Mouse (Mus musculus) ovary, adult 18-20 months (tissue): ENCODE measurements around the gene Zfp318.

ENCODE experiments used
- DNase-seq: peaks from one replicate; pipeline ENCODE4 v3.0.0; 2022; ENCODE audit warnings: low spot score, mixed read lengths

Gene Zfp318

GRCm38 (mm10) chr17:46452683-46453082 lies 69.2 kb downstream of the Zfp318 start:
- DNase-seq, result no peak

DNA sequence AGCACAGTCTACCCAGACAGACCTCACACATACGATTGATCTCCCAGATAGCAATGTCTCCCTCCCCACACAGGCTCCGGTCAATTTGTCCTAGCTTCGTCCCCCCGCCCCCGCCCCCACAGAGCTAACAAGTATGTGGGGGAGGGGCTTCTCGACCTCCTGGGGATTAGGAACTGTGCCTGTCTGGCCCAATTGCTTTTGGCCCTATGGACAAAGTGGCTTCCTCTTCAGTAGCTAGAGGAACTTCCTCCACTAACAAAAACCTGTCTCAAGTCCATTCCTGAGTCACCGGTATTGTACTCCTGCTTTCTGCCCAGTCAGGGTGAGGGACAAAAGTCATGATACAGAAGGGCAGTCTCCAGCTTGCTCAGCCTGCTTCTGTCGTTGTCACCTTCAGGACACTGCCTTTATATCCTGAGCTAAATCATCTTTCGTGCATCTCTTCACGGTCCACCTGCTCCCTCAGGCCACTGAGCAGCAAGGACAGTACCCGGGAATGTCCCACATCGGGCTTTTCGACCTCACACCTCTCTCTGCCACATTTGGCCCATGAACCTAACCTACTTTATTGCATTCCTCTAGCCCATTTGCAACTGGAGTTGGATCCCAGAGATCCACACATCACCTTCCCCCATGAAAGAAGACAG lies 69.9 kb downstream of the Zfp318 start:
- no peak for DNase-seq

DNA sequence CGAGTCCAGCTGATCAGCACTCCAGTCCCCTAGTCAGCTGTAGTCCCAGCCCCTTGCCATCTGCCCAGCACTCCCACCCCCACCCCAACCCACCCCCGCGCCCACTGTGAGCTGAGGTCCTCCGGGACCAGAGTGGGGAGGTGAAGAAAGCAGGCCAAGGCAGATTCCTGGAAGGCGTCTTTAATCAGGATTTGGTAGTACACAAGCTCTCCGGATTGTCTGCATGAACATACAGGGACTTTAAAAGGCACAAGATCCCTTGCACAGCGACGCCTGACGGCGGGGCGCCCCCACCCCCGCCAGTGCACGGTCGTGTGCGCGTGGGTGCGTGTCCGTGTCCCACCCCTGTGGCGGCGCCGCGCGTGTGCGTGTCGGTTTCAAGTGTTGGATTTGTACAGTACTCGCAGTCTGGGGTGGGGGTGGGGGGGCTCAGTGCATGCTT lies 70.5 kb downstream of the Zfp318 start:
- DNase-seq, result no peak

GRCm38 (mm10) chr17:46454539-46454938 lies 71.0 kb downstream of the Zfp318 start:
- DNase-seq, result no peak

GRCm38 (mm10) chr17:46455110-46455691 lies 71.7 kb downstream of the Zfp318 start:
- DNase-seq, result no peak

DNA sequence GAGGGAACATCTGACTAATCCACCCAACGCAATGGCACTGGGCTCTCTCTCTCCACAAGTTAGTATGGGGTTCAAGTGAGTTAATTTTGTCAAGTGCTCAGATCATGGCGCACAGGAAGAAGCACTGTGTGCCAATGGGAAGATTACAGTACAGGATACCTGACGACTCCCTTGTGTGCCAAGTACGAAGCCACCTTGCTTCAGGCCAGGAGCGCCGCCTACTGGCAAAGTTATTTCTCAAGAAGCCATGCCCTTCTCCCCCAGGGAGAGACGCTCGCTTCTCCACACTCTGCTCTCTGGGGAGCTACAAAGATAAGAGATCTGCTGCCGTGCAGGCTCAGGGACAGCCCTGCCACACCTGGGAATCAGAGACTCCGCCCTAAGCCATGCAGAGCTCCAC lies 74.3 kb downstream of the Zfp318 start:
- no peak for DNase-seq

- no peak for DNase-seq
Measured at GRCm38 (mm10) chr17:46458439-46458838, 74.9 kb downstream of the Zfp318 start.

DNA sequence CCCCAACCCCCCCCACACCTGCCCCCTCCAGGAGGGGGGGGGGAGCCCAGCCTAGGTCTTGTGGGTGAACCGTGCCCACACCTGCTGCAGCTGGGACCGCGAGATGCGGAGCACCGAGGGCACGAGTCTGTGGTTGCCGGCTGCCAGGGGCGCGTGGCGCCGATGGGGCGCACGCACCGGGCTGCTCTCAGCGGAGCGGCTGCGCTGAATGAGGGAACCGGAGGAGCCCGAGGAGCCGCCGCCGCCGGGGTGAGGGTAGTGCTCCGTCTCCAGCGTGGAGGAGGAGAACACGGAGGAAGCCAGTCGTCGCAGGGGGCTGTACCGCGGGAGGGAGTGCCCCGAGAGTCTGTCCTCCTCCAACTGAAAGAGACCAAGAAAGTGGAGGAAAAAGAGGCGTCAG lies 77.1 kb downstream of the Zfp318 start:
- DNase-seq, result no peak

- DNase-seq, result no peak
Measured at GRCm38 (mm10) chr17:46461347-46461746, 77.8 kb downstream of the Zfp318 start.

- no peak for DNase-seq
Measured at GRCm38 (mm10) chr17:46462226-46462625, 78.7 kb downstream of the Zfp318 start.

DNA sequence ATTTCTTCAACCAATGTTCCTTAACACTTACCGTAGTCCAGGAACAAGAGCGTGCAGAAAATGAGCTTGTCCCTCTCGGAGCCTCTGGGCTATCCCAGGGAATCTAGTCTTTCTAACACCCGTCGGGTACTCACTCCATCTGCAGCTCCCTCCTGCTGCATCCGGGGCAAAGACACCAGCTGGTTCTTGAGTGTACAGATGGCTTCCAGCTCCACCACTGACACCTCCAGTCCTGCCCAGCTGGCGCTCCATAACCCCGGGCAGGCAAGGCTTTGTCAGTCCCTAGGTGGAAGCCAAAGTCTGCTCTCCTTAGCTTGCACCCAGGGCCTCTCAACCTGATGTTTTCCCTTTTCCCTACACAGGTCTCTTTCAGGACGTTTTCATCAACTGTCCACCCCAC lies 84.3 kb downstream of the Zfp318 start:
- DNase-seq, result no peak
